Mouse (Mus musculus) inflammation-experienced regulatory T-cells, adult 6 months (primary cell): ENCODE measurements around the gene Nr1h4. TPM values are rescaled to one million over a fixed set of nuclear protein-coding genes. Genes with fewer than 3 reads are reported as not detected.

Experiments used
- ATAC-seq: one replicate; pipeline ENCODE4 v1.8.0; 2017
- polyA plus RNA-seq, 3 experiments: library from polyadenylated mRNA; unstranded; fragments of 100-300 nt; shearing (Covaris generic); gene quantifications; one replicate each; pipeline ENCODE4 v1.2.1; 2017

Nr1h4 gene
- polyA plus RNA-seq, 3 experiments from 2014 or later = not detected

- ATAC-seq = no peak
These were observed 108.5 kb downstream of the Nr1h4 start for GRCm38 (mm10) chr10:89424800-89425393.

- no peak for ATAC-seq
These were observed 109.2 kb downstream of the Nr1h4 start for GRCm38 (mm10) chr10:89424217-89424616.

GRCm38 (mm10) chr10:89423164-89423778, 110.1 kb downstream of the Nr1h4 start:
- no peak for ATAC-seq

GRCm38 (mm10) chr10:89422504-89423158, 110.8 kb downstream of the Nr1h4 start:
- no peak for ATAC-seq

- ATAC-seq = no peak
These were observed 115.4 kb downstream of the Nr1h4 start for GRCm38 (mm10) chr10:89417966-89418365.

- ATAC-seq = no peak
These were observed 117.9 kb downstream of the Nr1h4 start for GRCm38 (mm10) chr10:89415478-89415877.

GRCm38 (mm10) chr10:89407551-89407950, 125.8 kb downstream of the Nr1h4 start:
- no peak for ATAC-seq

GRCm38 (mm10) chr10:89406733-89407484, 126.5 kb downstream of the Nr1h4 start:
- no peak for ATAC-seq

- no peak for ATAC-seq
These were observed 128.4 kb downstream of the Nr1h4 start for GRCm38 (mm10) chr10:89404936-89405335.

Other genes with a start within 250 kb of the Nr1h4 start
- not detected for gene Ano4, start 188.8 kb downstream of the Nr1h4 start, polyA plus RNA-seq
- gene Gas2l3, start 89.6 kb downstream of the Nr1h4 start, polyA plus RNA-seq = 1 to 10 TPM in 1 of 3 experiments, under 1 TPM in 2; 0.60 to 9.7 (median 0.61) TPM
- gene Slc17a8, start 87.7 kb upstream of the Nr1h4 start, polyA plus RNA-seq = under 1 TPM in 1 of 3 experiments, not detected in 2; 0.19 TPM
- 10 to 100 TPM in 1 of 3 experiments, 1 to 10 TPM in 2; 7.8 to 10.7 (median 9.9) TPM for gene Scyl2, start 152.7 kb upstream of the Nr1h4 start, polyA plus RNA-seq
- gene Actr6, start 198.7 kb upstream of the Nr1h4 start, polyA plus RNA-seq = 10 to 100 TPM; 43.5 to 52.5 (median 44.7) TPM
- gene Uhrf1bp1l, start 211.4 kb upstream of the Nr1h4 start, polyA plus RNA-seq = 10 to 100 TPM; 22.5 to 33.8 (median 26.2) TPM